Mouse (Mus musculus): ENCODE results near the gene Rad21l.
A peak's percentile ranks its signal among the peaks of the same experiment; 100 is the strongest.
"Not testable (repeated sequence)": the region's sequence is repeated elsewhere in the genome, so short reads cannot be mapped to it uniquely, and the experiment has no call there.

Rad21l gene

GRCm38 (mm10) chr2:151629310-151629709 lies 39.0 kb downstream of the Rad21l start:
- DNase-seq (ENCODE audit: inconsistent ontology term) = no peak

DNA sequence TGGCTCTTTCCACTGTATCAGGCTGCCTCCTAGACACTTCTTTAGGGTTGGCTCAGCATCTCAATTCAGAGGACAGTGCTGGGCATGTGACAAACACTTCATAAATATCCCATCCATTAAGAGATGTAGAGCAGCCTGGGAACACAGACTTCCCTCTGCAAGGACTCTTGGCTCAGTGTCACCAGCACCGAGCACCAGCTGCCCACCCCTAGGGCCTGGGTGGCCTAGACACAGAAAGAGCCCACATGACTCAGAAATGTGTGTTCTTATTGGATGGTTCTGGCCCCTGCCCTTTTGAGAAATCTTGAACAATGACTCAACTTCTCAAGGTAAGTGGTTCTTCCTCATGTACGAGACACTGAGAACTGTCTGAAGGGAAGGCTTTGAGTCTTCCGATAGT lies 40.3 kb downstream of the Rad21l start:
- DNase-seq (ENCODE audit: inconsistent ontology term) = no peak

- DNase-seq (ENCODE audit: inconsistent ontology term) = no peak
Observed at GRCm38 (mm10) chr2:151626296-151626695, 42.0 kb downstream of the Rad21l start.

- no peak for DNase-seq (ENCODE audit: inconsistent ontology term)
Observed at GRCm38 (mm10) chr2:151623776-151624175, 44.6 kb downstream of the Rad21l start.

DNA sequence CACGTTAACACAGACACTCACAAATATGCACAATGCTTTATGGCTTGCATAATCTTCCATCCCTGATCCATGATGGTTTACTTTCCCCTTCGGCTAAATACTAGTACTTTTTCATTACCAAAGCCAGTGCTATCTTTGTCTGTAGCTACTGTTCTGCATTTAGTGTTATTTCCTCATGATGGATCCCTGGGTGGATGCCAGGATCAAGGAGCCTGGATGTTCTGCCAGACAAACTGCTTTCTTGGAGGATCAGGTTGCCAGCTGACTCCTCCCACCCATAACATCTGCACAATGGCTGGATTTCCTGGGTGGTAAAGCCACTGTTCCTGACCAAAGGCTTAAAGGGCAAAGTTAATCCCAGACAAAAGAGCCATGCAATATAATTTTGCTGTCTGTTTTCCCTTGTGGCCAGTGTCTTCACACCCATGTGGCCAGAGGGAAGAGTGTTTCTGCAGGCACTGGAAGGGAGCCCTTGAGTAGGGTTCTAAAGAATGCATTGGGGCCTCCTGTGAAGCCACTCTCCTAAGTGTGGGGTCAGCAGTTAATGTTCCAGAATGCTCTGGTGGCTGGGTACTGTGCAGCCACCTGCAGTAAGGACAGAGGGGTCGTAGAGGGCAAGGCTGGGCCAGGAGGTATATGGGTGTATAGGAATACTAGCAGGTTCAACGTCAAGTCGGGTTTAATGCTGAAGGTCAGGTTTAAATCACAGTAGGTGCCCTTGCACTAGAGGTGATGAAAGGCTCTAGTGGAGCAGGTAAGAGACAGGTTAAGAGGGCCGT lies 51.6 kb downstream of the Rad21l start:
- no peak for DNase-seq (ENCODE audit: inconsistent ontology term)

DNA sequence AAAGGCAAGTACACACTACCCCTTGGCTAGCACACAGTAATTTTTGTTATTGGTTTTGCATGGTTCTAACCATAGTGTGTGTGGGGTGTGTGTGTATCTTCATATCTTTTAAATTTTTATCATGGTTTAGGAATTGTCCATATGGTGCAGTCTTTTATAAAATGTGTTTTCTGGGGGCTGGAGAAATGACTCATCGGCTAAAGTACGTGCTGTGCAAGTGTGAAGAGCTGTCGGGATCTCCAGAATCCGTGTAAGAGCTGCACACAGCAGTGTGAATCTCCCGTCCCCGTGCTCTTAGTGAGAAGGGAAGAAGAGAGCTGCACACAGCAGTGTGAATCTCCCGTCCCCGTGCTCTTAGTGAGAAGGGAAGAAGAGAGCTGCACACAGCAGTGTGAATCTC lies 52.6 kb downstream of the Rad21l start:
- DNase-seq (ENCODE audit: inconsistent ontology term) = not testable (repeated sequence)

GRCm38 (mm10) chr2:151609974-151610373 lies 58.4 kb downstream of the Rad21l start:
- no peak for DNase-seq (ENCODE audit: inconsistent ontology term)

DNA sequence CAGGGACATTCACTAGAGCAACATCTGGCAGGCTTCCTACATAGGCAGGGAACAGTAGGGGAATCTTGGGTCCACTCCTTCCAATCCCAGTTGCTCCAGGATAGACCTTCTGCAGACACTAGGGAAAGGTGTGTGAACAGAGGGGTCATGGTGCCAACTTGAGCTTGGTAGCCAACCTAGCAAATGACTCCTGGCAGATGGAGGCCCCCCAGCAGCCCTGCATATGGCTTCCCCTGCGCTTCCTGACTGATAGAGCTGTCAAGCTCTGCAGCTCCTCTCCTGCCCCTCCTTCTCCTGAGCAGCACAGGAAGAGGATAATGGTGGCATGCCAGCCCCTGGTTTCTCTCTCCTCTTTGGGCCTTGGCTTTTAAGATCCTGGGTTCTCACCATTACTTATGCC lies 59.9 kb downstream of the Rad21l start:
- DNase-seq (ENCODE audit: inconsistent ontology term) = no peak

- DNase-seq (ENCODE audit: inconsistent ontology term) = no peak
Observed at GRCm38 (mm10) chr2:151605437-151605987, 62.8 kb downstream of the Rad21l start.

DNA sequence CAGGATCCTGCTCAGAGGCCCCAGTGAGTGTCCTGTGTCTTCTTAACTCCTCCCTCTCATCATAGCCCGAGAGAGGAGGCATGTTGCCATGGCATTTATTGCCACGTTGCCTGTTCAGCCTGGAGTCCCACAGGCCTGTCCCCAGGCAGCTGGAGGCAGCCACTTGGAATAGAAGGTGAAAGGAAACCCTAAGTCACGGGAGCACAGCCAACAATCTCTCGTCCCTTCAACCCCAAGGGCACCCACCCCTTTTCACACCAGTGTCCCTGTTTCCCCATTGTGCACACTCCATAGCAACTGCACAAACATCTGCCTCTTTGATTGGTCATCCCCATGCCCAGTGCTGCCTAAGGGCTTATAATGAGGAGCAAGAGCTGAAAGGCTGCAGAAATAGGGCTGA lies 64.7 kb downstream of the Rad21l start:
- DNase-seq (ENCODE audit: inconsistent ontology term) = peak; percentile 17

GRCm38 (mm10) chr2:151602106-151602505 lies 66.2 kb downstream of the Rad21l start:
- no peak for DNase-seq (ENCODE audit: inconsistent ontology term)

- no peak for DNase-seq (ENCODE audit: inconsistent ontology term)
Observed at GRCm38 (mm10) chr2:151598068-151598467, 70.3 kb downstream of the Rad21l start.

Measured in Muller cell, postnatal 12 days (primary cell).